Mouse (Mus musculus) heart, postnatal 14 days (tissue): ENCODE results near the gene B3gnt8. TPM values are rescaled to one million over a fixed set of nuclear protein-coding genes. Genes with fewer than 3 reads are reported as not detected.
"Not testable (repeated sequence)": the region's sequence is repeated elsewhere in the genome, so short reads cannot be mapped to it uniquely, and the experiment has no call there.

Experiments
- DNase-seq, 2 experiments: peaks; one replicate each; pipeline ENCODE4 v3.0.0; 2021 to 2022
- intact Hi-C: fragments of 180-260 bp; cut with DNase I; formaldehyde crosslinking; loops from one replicate; pipeline ENCODE4 v1.15.1; 2025
- long read RNA-seq, 2 experiments: library from polyadenylated mRNA; stranded (forward); transcript quantifications; one replicate each; pipeline ENCODE4 v2.0.0; 2021
- total RNA-seq, 2 experiments: library from RNA; stranded (reverse); gene quantifications; 2 replicates each; pipeline ENCODE4 v1.2.3; 2021

Gene B3gnt8
- total RNA-seq = 1 to 10 TPM; 4.9 to 5.8 TPM
- long read RNA-seq, experiment 1, partial matches to known transcripts = 0 of 3 reads
- long read RNA-seq, experiment 1, other reads (novel, unspliced or antisense) = 1 of 3 reads
- long read RNA-seq, experiment 2, partial matches to known transcripts = 0 of 2 reads
- long read RNA-seq, experiment 2, other reads (novel, unspliced or antisense) = 0 of 2 reads

DNA sequence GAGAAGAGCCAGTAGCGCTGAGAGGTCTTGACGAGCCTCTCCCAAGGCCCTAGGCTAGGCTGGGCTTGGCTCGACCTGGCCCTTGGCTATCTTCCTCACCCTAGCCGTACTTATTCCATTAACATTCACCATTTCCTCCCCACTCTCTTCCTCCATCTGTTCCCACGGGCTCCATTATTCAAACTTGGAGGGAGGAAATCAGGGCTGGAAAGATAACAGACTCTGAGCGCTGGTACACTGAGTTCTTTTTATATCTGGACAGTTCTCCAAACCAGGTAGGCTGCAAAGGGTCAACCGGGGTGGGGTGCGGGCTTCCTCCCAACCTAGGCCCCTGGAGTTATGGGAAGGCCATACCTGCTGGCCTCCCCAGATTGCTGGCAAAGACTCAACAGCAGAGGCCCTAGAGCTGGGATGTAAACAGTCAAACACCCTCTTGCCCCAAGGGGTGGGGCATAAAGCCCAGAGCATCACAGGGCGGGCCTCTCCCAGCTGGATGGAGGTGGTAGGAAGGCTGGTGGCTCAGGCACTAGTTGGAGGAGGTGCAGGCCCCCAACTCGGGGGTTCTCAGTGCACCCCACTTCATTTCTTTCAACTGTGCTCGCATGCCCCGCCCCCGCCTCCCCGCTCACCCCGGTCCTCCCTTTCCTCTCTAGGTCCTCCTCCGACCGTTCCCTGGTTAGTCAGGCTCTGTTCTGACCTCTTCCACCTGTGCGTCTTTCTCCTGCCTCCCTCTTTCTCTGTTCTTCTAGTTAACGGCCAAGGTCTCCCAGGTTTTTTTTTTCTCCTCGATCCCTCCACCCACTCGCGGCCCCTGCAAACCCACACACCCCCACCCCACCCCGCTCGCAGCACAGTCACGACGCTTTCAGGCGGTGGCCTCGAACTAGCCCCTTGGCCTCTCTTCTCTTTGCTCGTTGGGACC is at the start of gene B3gnt8:
TSS of gene B3gnt8 (plus strand) at position 146 of the 922 bp plus-strand sequence.
- intact Hi-C loops = loop anchor here (5.0 kb wide), 2 partner anchors 126 to 739 kb away; partner anchors contain the start of gene Hnrnpul1

DNA sequence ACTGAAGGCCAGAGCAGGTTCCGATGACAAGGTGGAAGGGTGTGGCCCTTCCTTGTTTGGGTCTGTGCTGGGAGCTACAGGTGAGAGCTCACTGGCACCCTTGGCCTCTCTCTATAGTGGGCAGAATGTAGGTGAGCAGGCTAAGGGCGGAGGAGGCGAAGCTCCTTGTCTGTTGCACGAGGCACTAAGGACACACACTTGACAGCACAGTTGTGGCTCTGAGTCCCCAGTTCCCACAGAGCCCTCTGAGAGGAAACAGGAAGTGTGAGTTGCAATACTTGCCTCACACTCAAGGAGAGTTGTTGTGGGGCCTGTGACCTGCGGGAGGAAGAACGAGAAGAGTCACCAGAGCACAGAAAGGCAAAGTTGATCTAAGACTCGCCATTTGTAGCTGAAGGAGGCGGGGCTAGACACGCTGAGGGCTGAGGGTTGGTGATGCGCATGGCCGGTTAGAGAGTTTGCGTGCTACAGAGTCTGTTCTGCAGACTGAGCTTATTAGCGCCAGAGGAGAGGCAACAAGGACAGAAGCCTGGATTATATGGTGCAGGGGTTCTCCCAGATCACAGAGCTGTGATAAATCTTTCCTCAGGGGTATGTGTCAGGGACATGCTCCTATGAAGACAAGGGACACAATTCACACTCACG is 49.5 kb upstream of the B3gnt8 start:
- not testable (repeated sequence) for DNase-seq
- intact Hi-C loops = loop anchor here (5.0 kb wide), 1 partner anchor 740 kb away; no protein-coding TSS in a partner anchor

More for the DNA sequence above, at the start of gene B3gnt8:
- DNase-seq = peak; percentile 72 to 73

DNA sequence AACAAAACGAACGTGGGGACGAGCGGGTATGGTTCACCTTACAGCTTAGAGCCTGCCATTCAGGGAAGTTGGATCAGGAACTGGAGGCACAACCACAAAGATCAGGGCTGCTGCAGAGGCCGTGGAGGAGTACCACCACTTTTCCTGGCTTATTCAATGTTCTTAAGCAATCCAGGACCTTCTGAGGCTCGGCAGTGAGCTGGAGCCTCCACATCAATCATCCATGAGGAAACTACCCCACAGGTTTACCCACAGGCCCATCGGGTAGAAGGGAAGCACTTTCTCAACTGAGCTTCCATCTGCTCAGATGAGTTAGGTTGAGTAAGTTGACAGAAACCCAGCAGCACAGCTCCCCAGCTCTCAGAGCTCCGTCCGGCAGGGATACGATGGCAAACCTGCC is 47.0 kb upstream of the B3gnt8 start:
- intact Hi-C loops = loop anchor here (5.0 kb wide), 1 partner anchor 742 kb away; no protein-coding TSS in a partner anchor
- no peak for DNase-seq

DNA sequence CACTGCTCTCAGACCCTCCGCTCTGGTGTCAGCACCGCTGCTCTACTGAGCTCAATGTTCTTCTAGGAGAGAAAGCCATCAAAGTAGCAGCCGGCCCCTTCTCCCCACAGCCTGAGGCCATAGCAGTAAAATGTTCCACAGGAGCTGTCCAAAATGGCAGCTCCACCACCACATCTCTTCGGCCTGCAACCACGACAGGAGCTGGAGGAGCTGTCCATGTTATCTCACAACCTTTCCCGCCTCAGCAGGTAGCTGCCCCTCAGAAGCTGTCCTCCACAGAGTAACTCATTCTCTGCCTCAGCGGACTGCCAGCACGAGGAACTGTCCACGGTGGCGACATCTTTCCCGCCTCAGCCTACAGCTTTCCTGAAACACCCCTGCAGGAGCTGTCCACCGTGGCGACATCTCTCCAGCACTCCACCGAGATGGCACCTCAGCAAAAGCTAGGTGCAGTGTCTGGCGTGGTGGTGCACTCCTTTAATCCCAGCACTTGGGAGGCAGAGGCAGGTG is 44.1 kb upstream of the B3gnt8 start:
- no peak for DNase-seq
- intact Hi-C loops = no loop called here

DNA sequence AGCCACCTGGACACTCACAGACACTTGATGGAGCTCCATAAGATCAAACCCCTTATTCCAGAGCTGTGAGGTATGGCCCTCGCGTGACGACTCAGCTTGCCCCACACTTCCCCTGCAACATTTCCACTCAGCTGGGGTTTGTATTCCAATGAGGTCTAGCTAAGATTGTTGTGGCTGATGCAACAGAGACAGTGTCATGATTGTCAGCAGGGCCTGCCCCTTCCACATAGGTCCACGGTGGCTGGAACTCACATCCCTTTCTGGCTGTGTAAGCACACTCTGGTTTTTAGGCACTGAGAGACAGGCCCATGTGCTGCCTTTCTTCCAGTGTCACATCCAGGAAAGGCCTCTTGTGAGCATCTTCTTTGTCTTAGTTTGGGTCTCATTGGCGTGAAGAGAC is 41.8 kb upstream of the B3gnt8 start:
- intact Hi-C loops = no loop called here
- no peak for DNase-seq

DNA sequence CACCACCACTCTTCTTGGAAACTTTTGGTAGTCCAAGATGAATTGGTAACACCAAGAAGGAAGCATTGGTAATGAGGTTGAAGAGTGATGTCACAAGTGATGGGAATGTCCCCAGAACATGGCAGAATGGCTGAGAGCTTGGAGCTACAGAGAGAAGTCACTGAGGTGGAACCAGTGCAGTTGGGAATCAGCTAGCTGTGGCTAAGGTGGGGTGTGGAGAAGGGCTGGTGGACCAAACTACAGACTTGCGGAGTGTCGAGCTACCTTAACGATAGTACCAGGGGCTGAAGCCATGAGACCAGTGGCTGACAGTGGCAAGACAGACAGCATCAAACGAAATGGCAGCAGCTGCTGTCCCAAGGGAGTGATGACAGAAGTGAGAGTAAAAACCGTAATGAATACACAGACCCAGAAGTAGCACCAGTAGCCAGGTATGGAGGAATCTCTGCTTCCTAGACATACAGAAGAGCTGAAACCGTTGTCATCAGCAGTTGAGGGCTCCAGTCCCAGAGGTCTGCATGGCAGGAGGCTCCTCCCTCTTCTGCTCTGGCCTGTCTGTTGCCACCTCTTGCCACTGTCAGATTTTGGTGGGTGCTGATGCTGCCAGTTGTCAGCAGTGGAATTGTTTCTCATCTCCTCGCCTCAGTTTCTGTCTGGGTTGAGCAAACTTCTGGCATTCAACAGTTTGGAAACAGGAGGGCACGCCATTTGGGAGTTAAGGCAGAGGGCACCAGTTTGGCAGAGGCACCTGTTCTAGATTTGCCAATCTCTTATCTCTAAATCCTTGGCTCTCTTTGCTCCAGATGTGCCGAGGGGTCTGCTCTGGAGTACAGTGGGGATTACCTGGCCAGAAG is 40.9 kb upstream of the B3gnt8 start:
- DNase-seq = no peak
- intact Hi-C loops = no loop called here

DNA sequence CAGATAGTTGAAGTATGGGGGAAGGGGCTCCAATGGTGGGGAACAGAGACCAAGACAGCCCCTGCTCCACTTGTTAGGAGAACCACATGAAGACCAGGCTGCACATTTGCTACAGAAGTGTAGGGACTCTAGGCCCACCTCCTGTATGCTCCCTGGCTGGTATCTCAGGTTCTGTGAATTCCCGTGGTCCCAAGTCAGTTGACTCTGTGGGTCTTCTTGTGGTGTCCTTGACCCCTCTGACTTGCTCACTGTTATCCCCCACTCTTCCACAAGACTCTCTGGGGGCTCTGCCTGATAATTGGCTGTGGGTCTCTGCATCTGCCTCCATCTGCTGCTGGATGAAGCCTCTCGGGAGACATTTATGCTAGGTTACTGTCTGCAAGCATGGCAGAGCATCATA is 35.2 kb upstream of the B3gnt8 start:
- DNase-seq = no peak
- intact Hi-C loops = no loop called here

DNA sequence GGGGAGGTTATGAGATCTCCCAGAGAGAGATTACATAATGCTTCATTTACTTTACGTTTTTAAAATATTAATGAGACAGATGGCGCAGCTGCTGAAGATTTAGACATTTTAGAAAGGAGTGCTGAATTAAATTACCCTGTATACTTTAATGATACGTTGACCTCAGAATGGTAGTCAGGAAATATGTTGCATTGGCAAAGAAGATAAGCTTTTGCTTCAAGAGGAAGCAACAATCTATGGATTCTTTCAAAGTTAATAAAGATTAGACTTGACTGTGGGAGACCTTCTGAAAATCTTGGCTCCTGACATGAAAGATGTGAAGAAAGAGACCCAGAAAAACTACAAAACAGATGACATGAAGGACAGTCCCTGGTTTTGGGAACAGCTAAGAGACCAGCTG is 32.6 kb upstream of the B3gnt8 start:
- DNase-seq = no peak
- intact Hi-C loops = no loop called here

DNA sequence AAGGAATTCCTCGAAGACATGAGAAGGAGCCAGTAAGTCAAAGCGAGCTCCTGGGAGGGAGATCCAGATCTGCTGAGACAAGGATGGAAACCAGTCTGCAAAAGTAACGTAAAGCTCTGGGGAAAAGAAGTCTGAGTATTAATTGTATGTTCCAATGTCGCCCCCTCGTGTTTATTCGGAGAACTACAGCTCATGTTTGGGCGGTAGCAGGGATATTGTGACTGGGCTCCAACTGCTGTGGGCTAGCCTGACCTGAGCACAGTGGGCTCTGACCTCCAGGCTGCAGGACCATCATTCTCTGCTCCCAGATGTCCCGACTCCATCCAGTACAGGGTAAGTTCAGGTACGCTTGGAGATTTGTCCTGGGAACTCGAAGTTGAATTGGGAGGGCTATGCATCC is 26.8 kb upstream of the B3gnt8 start:
- intact Hi-C loops = loop anchor here (5.0 kb wide), 2 partner anchors 112 to 177 kb away; no protein-coding TSS in a partner anchor
- peak; percentile 65 to 78 for DNase-seq

DNA sequence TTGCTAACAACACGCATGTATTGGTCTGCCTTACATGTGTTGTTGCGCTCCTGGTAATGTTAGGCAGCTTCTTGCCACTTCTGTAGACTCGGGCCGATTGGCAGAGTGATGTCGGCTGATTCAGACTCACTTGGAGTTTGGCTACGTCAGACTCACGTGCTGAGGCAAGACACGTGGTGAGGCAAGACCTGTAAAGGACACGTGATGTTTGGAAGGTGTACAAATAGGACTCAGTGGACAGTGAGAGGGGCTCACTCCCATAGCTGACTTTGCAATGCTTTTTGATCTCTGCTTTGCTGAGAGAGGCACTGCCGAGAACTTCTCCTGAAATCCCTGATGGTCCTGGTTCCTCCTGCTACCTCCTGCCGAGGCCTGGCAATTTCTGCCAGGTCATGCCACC is 25.8 kb upstream of the B3gnt8 start:
- intact Hi-C loops = no loop called here
- no peak for DNase-seq

DNA sequence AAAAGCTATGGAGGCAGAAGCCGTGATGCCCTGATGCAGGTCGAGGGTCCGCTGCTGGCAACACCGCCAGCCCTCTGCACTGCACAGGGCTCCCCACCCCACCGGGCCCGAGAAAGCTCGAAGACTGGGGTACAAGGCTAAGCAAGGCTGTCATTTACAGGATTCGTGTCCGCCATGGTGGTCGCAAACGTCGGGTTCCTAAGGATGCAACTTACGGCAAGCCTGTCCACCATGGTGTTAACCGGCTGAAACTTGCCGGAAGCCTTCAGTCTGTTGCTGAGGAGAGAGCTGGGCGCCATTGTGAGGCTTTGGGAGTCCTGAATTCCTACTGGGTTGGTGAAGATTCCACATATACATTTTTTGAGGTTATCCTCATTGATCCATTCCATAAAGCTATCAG is 25.1 kb upstream of the B3gnt8 start:
- DNase-seq = no peak
- intact Hi-C loops = no loop called here

DNA sequence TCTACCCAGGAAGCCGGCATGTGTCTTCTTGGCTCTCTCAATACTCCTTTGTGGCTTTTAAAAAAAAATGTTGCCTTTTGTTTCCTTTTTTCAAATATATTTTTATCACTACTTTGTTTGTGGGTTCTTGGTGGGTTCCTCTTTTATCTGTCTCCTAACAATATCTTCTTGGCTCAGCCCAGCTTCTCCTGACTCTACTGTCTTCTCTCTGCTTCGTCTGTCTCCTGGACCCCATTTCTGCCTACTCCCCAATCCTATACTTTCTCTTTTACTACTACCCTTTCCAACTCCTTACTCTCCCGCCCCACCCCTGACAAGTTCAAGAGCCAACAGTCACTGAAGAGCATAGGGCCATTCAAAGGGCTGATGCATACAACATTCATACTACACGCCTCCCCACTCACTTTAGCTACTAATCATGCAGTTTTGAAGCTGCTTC is 19.8 kb upstream of the B3gnt8 start:
- intact Hi-C loops = no loop called here
- DNase-seq = no peak

DNA sequence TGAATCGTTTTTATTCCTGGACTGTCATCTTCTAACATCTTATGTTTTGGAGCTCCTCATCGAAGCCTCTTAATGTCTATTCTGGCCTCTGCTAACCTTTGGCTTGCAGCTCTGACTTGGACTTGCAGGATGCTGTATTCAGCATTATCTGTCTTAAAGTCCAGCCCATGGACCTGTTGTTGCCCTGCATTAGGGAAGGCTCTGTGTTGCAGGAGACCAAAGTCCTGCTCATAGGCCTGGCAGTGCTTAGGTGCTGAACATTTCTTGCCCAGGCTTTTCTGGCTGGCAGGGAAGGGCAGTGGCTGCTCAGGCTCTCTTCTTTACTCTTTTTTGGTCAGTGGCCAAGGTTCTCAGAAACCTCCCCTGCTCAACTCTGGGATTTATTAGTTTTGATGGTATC is 19.3 kb upstream of the B3gnt8 start:
- intact Hi-C loops = no loop called here
- DNase-seq = no peak

DNA sequence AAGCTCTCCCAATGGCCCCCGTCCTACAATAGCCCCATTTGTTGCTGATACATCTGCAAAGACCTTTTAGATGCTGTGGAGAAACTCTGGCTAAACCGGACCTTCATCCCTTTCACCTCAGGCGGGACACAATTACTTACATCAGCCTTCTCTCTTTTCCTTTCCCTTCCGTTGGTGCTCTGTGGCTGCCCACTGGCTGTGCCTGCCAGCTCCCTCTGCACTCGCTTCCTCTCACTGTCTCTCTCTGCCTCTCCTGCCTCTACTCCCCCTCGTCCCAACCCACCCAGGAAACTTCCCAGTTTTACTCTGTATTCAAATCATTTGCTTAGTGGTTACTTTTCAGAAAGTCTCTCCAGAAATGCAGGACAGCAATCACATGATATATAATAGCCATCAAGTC is 16.4 kb upstream of the B3gnt8 start:
- no peak for DNase-seq
- intact Hi-C loops = no loop called here

DNA sequence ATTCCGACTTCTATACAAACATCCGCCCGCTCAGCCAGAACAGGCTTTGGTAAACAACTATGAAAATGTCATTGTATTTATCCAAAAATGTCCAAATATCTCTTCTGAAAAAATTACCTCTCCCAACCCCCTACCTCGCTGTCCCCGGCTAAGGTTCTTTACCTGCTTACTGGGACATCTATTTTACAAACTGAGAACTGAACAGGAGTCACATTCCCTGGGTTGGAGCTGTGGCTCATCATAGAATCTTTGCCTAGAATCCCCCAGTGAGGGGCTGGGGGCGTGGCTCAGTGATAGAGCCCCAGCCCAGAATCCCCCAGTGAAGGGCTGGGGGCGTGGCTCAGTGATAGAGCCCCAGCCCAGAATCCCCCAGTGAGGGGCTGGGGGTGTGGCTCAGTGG is 15.0 kb upstream of the B3gnt8 start:
- intact Hi-C loops = no loop called here

DNA sequence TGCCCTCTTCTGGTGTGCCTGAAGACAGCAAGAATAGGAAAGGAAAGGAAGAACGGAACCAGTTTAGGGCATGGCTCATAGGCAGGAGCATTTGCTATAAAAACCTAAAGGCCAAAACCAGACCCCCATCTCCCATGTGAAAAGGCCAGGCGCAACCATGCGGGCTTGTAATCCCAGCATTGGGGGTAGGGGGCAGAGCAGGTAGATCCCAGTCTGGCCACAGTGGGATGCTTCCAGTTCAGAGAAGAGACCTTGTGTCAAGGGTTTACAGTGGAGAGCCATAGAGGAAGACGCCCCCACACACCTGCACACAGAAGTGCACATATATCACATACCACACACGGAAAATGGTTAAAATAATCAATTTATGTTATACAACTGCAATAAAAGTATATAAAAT is 12.4 kb upstream of the B3gnt8 start:
- DNase-seq = no peak
- intact Hi-C loops = no loop called here

More for the DNA sequence above, 15.0 kb upstream of the B3gnt8 start:
- DNase-seq = no peak

DNA sequence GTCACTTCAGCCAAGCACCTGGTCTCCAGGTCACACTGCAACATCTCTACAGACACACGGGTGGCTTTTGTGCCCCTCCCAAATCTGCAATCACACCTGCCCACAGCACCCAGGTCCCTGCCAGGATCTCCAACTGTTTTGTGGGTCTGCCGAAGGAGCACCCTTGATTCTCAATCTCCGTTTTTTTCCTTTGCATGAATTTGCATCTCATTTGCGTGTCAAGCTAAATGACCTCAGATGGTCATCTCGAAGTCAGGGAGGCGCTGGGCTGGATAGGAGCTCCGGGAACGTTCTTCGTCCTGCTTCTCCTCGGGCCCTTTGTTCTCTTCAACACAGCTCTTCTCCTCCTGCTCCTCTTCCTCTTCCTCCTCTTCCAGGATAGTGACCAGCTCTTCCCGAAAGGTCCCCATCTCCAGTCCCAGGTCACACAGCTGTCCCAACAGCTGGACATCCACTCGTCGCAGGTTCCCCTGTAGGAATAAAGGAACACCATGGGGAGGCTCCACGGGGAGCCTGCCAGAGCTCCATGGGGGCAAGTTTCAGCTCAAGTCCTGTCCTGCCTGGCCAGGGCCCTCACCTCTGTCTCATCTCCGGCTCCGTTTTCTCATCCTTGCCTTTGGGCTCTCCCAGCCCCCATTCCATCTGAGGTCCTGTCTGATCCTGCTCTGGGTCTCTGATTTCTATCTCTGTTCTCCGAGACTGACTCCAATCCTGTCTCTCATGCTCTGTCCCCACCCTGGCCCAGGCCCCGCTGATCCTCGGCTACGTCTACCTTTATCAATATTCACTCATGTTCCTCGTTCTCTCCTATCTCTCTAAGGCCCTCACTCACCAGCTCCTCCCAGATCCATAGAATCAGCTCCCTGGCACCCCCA is 11.4 kb upstream of the B3gnt8 start:
- intact Hi-C loops = no loop called here
- DNase-seq = no peak

DNA sequence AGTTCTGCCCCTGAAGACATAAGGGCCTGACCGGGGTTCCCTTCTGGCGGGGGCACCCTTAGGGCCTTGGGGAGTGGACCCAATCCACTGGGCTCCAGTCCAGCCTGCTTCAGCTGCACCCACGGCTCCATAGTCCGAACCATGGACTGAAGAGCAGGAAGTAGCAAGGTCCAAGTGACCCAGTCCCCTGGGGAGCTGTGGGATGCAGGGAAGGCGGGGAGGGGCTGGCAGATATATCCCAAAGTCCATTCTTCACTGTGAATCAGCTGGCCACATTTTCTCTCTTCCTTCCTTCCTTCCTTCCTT is 10.8 kb upstream of the B3gnt8 start, which contains the start of gene Erich4:
TSS of gene Erich4 (minus strand) at position 187 of the 306 bp plus-strand sequence.
- intact Hi-C loops = no loop called here
- DNase-seq = no peak
